Mouse (Mus musculus): ENCODE results near the gene Arhgap8. TPM values are rescaled to one million over a fixed set of nuclear protein-coding genes. Genes with fewer than 3 reads are reported as not detected.
A peak's percentile ranks its signal among the peaks of the same experiment; 100 is the strongest.

Arhgap8 gene
- polyA plus RNA-seq, 1 experiment from 2014 or later = 0.34 TPM

GRCm38 (mm10) chr15:84818284-84818683, 98.4 kb downstream of the Arhgap8 start:
- ATAC-seq = no peak
- no peak overlapping the region for H3K4me3 ChIP-seq
- no peak overlapping the region; the same call in 1 of the 2 replicates for H3K9ac ChIP-seq
- H3K36me3 ChIP-seq (ENCODE audit: poor library complexity, severe bottlenecking) = peaks cover 17% of the 10 kb centered on the region
- H3K4me1 ChIP-seq = peaks cover 80% of the 10 kb centered on the region
- 53% methylated on average over 11 of the region's 11 CpGs for WGBS
- no peak overlapping the region for H3K4me2 ChIP-seq
- H3K27me3 ChIP-seq = no peaks in the 10 kb centered on the region
- H3K27ac ChIP-seq = peak overlapping the region; percentile 48; the same call in 1 of the 2 replicates
- no peaks in the 10 kb centered on the region for H3K9me3 ChIP-seq (replicated peaks)

GRCm38 (mm10) chr15:84820811-84821210, 101.0 kb downstream of the Arhgap8 start:
- H3K4me3 ChIP-seq = no peak overlapping the region
- H3K9ac ChIP-seq = no peak overlapping the region
- H3K4me1 ChIP-seq = peaks cover 54% of the 10 kb centered on the region
- no peak overlapping the region for H3K4me2 ChIP-seq
- H3K9me3 ChIP-seq (replicated peaks) = 0 out of 2 replicates have a peak, but pooled peaks cover 5% of the 10 kb centered on the region
- WGBS = 93% methylated on average over 4 of the region's 4 CpGs
- ATAC-seq = no peak
- peaks cover 26% of the 10 kb centered on the region for H3K36me3 ChIP-seq (ENCODE audit: poor library complexity, severe bottlenecking)
- no peak overlapping the region for H3K27ac ChIP-seq
- no peaks in the 10 kb centered on the region for H3K27me3 ChIP-seq

Other genes starting within 250 kb of the Arhgap8 start
- gene Rtl6, start 162.2 kb upstream of the Arhgap8 start, polyA plus RNA-seq (2015; fragmentation: Nextera tagmentation; extraction: Ambion mirVana) = 43.5 and 50.2 TPM in 2 replicates
- gene Prr5, start 50.4 kb upstream of the Arhgap8 start, polyA plus RNA-seq (2015; fragmentation: Nextera tagmentation; extraction: Ambion mirVana) = 7.0 and 8.0 TPM in 2 replicates
- 16.4 and 17.1 TPM in 2 replicates for gene Phf21b, start 136.0 kb downstream of the Arhgap8 start, polyA plus RNA-seq (2015; fragmentation: Nextera tagmentation; extraction: Ambion mirVana)
- gene Gm29666, start 200.0 kb downstream of the Arhgap8 start, polyA plus RNA-seq (2015; fragmentation: Nextera tagmentation; extraction: Ambion mirVana) = 1.1 TPM in 2 replicates
- 41.9 and 44.7 TPM in 2 replicates for gene Nup50, start 203.4 kb downstream of the Arhgap8 start, polyA plus RNA-seq (2015; fragmentation: Nextera tagmentation; extraction: Ambion mirVana)